Mouse (Mus musculus): ENCODE measurements around the gene Ccdc117. TPM values are rescaled to one million over a fixed set of nuclear protein-coding genes. Genes with fewer than 3 reads are reported as not detected.
"Not testable (repeated sequence)": the region's sequence is repeated elsewhere in the genome, so short reads cannot be mapped to it uniquely, and the experiment has no call there.

Ccdc117 gene
- total and polyA plus RNA-seq, 3 experiments, result 6.0 to 25.6 (median 21.7) TPM

- no peak overlapping the region for H3K4me3 ChIP-seq
- 91% methylated on average over 13 of the region's 13 CpGs for WGBS
- peaks cover 5% of the 10 kb centered on the region for H3K4me1 ChIP-seq (ENCODE audit: control insufficient read depth, insufficient read depth, low read length)
- intact Hi-C loops (cut with DNase I), result no loop called here
- TF ChIP-seq CTCF (IDR thresholded peaks at IDR 0.05) (no peak), EP300 (IDR thresholded peaks at IDR 0.05; ENCODE audit: insufficient read depth, low read depth, low read length) (no peak), POLR2A (IDR thresholded peaks at IDR 0.05; ENCODE audit: insufficient read depth, low read depth, low read length) (no peak)
- DNase-seq, result no peak
- H3K27ac ChIP-seq, result no peak overlapping the region
- H3K36me3 ChIP-seq (ENCODE audit: control insufficient read depth, insufficient read depth, low read length), result no peaks in the 10 kb centered on the region
- H3K79me2 ChIP-seq (replicated peaks; ENCODE audit: control insufficient read depth, insufficient read depth, low read length), result no peaks in the 10 kb centered on the region
- no peak overlapping the region for H3K9ac ChIP-seq (ENCODE audit: low read depth, low read length)
- H3K27me3 ChIP-seq (ENCODE audit: control insufficient read depth, insufficient read depth, low read length), result no peaks in the 10 kb centered on the region
These were observed 45.3 kb downstream of the Ccdc117 start for GRCm38 (mm10) chr11:5496559-5497248.

GRCm38 (mm10) chr11:5495906-5496305 is 46.1 kb downstream of the Ccdc117 start:
- WGBS, result 82% methylated on average over 5 of the region's 5 CpGs
- Histone ChIP-seq H3K36me3 (ENCODE audit: control insufficient read depth, insufficient read depth, low read length) (no peaks in the 10 kb centered on the region), H3K27ac (no peak overlapping the region), H3K4me1 (ENCODE audit: control insufficient read depth, insufficient read depth, low read length) (peaks cover 5% of the 10 kb centered on the region), H3K27me3 (ENCODE audit: control insufficient read depth, insufficient read depth, low read length) (no peaks in the 10 kb centered on the region), H3K9ac (ENCODE audit: low read depth, low read length) (no peak overlapping the region), H3K79me2 (replicated peaks; ENCODE audit: control insufficient read depth, insufficient read depth, low read length) (no peaks in the 10 kb centered on the region), H3K4me3 (no peak overlapping the region)
- TF ChIP-seq POLR2A (IDR thresholded peaks at IDR 0.05; ENCODE audit: insufficient read depth, low read depth, low read length) (no peak), EP300 (IDR thresholded peaks at IDR 0.05; ENCODE audit: insufficient read depth, low read depth, low read length) (no peak), CTCF (IDR thresholded peaks at IDR 0.05) (no peak)
- intact Hi-C loops (cut with DNase I), result no loop called here
- no peak for DNase-seq

- H3K36me3 ChIP-seq (ENCODE audit: control insufficient read depth, insufficient read depth, low read length), result no peaks in the 10 kb centered on the region
- intact Hi-C loops (cut with DNase I), result no loop called here
- H3K27me3 ChIP-seq (ENCODE audit: control insufficient read depth, insufficient read depth, low read length), result no peaks in the 10 kb centered on the region
- H3K4me3 ChIP-seq, result no peak overlapping the region
- WGBS, result 82% methylated on average over 12 of the region's 12 CpGs
- TF ChIP-seq CTCF (IDR thresholded peaks at IDR 0.05) (no peak), EP300 (IDR thresholded peaks at IDR 0.05; ENCODE audit: insufficient read depth, low read depth, low read length) (no peak), POLR2A (IDR thresholded peaks at IDR 0.05; ENCODE audit: insufficient read depth, low read depth, low read length) (no peak)
- no peaks in the 10 kb centered on the region for H3K79me2 ChIP-seq (replicated peaks; ENCODE audit: control insufficient read depth, insufficient read depth, low read length)
- H3K27ac ChIP-seq, result no peak overlapping the region
- no peak for DNase-seq
- H3K4me1 ChIP-seq (ENCODE audit: control insufficient read depth, insufficient read depth, low read length), result peaks cover 5% of the 10 kb centered on the region
- H3K9ac ChIP-seq (ENCODE audit: low read depth, low read length), result no peak overlapping the region
These were observed 46.6 kb downstream of the Ccdc117 start for GRCm38 (mm10) chr11:5495286-5495832.

GRCm38 (mm10) chr11:5493869-5494268 is 48.1 kb downstream of the Ccdc117 start:
- Histone ChIP-seq H3K4me1 (ENCODE audit: control insufficient read depth, insufficient read depth, low read length) (peaks cover 3% of the 10 kb centered on the region), H3K9ac (ENCODE audit: low read depth, low read length) (no peak overlapping the region), H3K79me2 (replicated peaks; ENCODE audit: control insufficient read depth, insufficient read depth, low read length) (no peaks in the 10 kb centered on the region), H3K36me3 (ENCODE audit: control insufficient read depth, insufficient read depth, low read length) (no peaks in the 10 kb centered on the region), H3K27me3 (ENCODE audit: control insufficient read depth, insufficient read depth, low read length) (no peaks in the 10 kb centered on the region), H3K27ac (no peak overlapping the region), H3K4me3 (no peak overlapping the region)
- no peak for DNase-seq
- WGBS, result 70% methylated on average over 2 of the region's 2 CpGs
- TF ChIP-seq EP300 (IDR thresholded peaks at IDR 0.05; ENCODE audit: insufficient read depth, low read depth, low read length), result no peak
- no peak for TF ChIP-seq POLR2A (IDR thresholded peaks at IDR 0.05; ENCODE audit: insufficient read depth, low read depth, low read length)
- no peak for TF ChIP-seq CTCF (IDR thresholded peaks at IDR 0.05)
- intact Hi-C loops (cut with DNase I), result no loop called here

- no peaks in the 10 kb centered on the region for H3K4me1 ChIP-seq (ENCODE audit: control insufficient read depth, insufficient read depth, low read length)
- TF ChIP-seq EP300 (IDR thresholded peaks at IDR 0.05; ENCODE audit: insufficient read depth, low read depth, low read length), result no peak
- no peak for TF ChIP-seq CTCF (IDR thresholded peaks at IDR 0.05)
- TF ChIP-seq POLR2A (IDR thresholded peaks at IDR 0.05; ENCODE audit: insufficient read depth, low read depth, low read length), result no peak
- H3K79me2 ChIP-seq (replicated peaks; ENCODE audit: control insufficient read depth, insufficient read depth, low read length), result no peaks in the 10 kb centered on the region
- H3K36me3 ChIP-seq (ENCODE audit: control insufficient read depth, insufficient read depth, low read length), result no peaks in the 10 kb centered on the region
- no peak overlapping the region for H3K4me3 ChIP-seq
- H3K9ac ChIP-seq (ENCODE audit: low read depth, low read length), result no peak overlapping the region
- H3K27ac ChIP-seq, result no peak overlapping the region
- no peaks in the 10 kb centered on the region for H3K27me3 ChIP-seq (ENCODE audit: control insufficient read depth, insufficient read depth, low read length)
- intact Hi-C loops (cut with DNase I), result no loop called here
- WGBS, result 55% methylated on average over 7 of the region's 7 CpGs
- no peak for DNase-seq
These were observed 50.1 kb downstream of the Ccdc117 start for GRCm38 (mm10) chr11:5491912-5492311.

GRCm38 (mm10) chr11:5490989-5491656 is 50.9 kb downstream of the Ccdc117 start:
- no peak overlapping the region for H3K4me3 ChIP-seq
- H3K27me3 ChIP-seq (ENCODE audit: control insufficient read depth, insufficient read depth, low read length), result no peaks in the 10 kb centered on the region
- TF ChIP-seq CTCF (IDR thresholded peaks at IDR 0.05), result no peak
- TF ChIP-seq POLR2A (IDR thresholded peaks at IDR 0.05; ENCODE audit: insufficient read depth, low read depth, low read length), result no peak
- H3K9ac ChIP-seq (ENCODE audit: low read depth, low read length), result no peak overlapping the region
- no peak overlapping the region for H3K27ac ChIP-seq
- 76% methylated on average over 10 of the region's 10 CpGs for WGBS
- no peaks in the 10 kb centered on the region for H3K79me2 ChIP-seq (replicated peaks; ENCODE audit: control insufficient read depth, insufficient read depth, low read length)
- H3K36me3 ChIP-seq (ENCODE audit: control insufficient read depth, insufficient read depth, low read length), result no peaks in the 10 kb centered on the region
- intact Hi-C loops (cut with DNase I), result no loop called here
- no peak for DNase-seq
- no peaks in the 10 kb centered on the region for H3K4me1 ChIP-seq (ENCODE audit: control insufficient read depth, insufficient read depth, low read length)

GRCm38 (mm10) chr11:5489433-5489832 is 52.6 kb downstream of the Ccdc117 start:
- not testable (repeated sequence) for H3K4me3 ChIP-seq; H3K27ac ChIP-seq; H3K36me3 ChIP-seq (ENCODE audit: control insufficient read depth, insufficient read depth, low read length); DNase-seq; H3K9ac ChIP-seq (ENCODE audit: low read depth, low read length); H3K27me3 ChIP-seq (ENCODE audit: control insufficient read depth, insufficient read depth, low read length); H3K79me2 ChIP-seq (replicated peaks; ENCODE audit: control insufficient read depth, insufficient read depth, low read length); H3K4me1 ChIP-seq (ENCODE audit: control insufficient read depth, insufficient read depth, low read length)
- 65% methylated on average over 10 of the region's 10 CpGs for WGBS
- intact Hi-C loops (cut with DNase I), result loop anchor here (5.0 kb wide), 3 partner anchors 203 to 398 kb away; partner anchors contain the start of gene Dbnl

Measured in heart, adult 2 months (tissue).